8 mouse cellular contexts compared by ENCODE assay signal in the genomic region with DNA sequence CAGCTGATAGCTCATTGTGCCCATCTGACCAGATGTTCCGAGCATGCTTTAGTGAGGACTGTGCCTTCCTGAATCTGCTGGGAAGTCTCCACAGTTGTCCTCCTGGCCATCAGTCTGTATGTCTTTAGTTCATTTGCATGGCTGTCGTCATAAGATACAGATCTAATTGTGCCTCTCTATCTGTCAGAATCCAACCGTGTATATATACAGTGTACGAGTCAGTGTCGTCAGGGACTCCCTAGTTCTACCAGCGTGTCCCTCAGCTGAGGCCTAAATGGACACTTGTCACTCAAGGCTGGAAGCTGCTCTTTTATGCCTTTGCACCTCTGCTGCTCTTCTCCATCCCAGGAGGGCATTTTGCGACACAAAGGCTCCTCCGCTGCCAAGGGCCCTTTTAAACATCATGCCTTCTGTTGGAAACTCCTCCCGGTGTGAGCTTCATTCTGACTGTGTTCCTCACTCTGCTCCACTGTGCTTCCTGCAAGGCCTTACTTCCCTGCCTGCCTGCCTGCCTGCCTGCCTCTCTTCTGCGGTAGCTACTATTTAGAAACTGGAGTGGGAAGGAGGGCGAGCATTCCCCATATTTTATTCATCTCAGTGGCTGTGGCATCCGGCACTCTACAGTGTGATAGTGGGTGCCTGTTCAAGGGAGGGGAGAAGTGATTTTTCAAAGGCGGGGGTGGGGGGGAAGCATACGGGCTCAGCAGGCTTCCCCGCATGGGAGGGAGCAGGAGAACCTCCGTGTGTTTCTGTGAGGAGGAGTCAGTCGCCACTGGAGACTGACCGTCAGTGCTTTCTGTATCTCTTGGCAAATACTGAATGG. TPM values are rescaled to one million over a fixed set of nuclear protein-coding genes. Genes with fewer than 3 reads are reported as not detected.
DNase-seq lines count a peak whose midpoint lies in the region; ATAC-seq and TF ChIP-seq lines count a peak whose summit lies in the region.

No protein-coding gene starts in this region.

- no peak overlapping the region for H3K9ac ChIP-seq in lung, embryonic 15.5 days
- H3K9ac ChIP-seq in hindbrain, postnatal 0 days (replicated peaks; ENCODE audit: low read length): 0 out of 2 replicates have a peak overlapping the region, but pooled peaks have one; percentile 21
- no peak overlapping the region for H3K9ac ChIP-seq in stomach, embryonic 14.5 days (replicated peaks; ENCODE audit: low read depth, low read length)

- WGBS in lung, embryonic 15.5 days: 21% methylated on average over 18 of the region's 18 CpGs
- WGBS in hindbrain, postnatal 0 days: 10% methylated on average over 18 of the region's 18 CpGs
- 32% methylated on average over 18 of the region's 18 CpGs for WGBS in stomach, embryonic 14.5 days

- H3K36me3 ChIP-seq in lung, embryonic 15.5 days: no peaks in the 10 kb centered on the region
- no peaks in the 10 kb centered on the region for H3K36me3 ChIP-seq in hindbrain, postnatal 0 days (ENCODE audit: insufficient read depth, low read length)
- no peaks in the 10 kb centered on the region for H3K36me3 ChIP-seq in stomach, embryonic 14.5 days (ENCODE audit: control insufficient read depth, insufficient read depth, low read length)

- intact Hi-C loops in gastrocnemius, adult 2 months (cut with DNase I): no loop called here

- no peak for DNase-seq in frontal cortex, postnatal 10 days (ENCODE audit: low spot score in 2 of 2)
- DNase-seq in lung, adult 18-20 months: no peak
- peak; percentile 39 for DNase-seq in hindbrain, postnatal 0 days (ENCODE audit: low spot score)
- DNase-seq in gastrocnemius, adult 2 months: no peak

- H3K9me3 ChIP-seq in lung, embryonic 15.5 days: no peaks in the 10 kb centered on the region
- H3K9me3 ChIP-seq in hindbrain, postnatal 0 days (ENCODE audit: low read length): no peaks in the 10 kb centered on the region
- no peaks in the 10 kb centered on the region for H3K9me3 ChIP-seq in stomach, embryonic 14.5 days (ENCODE audit: control insufficient read depth, low read depth, low read length)

- H3K27me3 ChIP-seq in lung, embryonic 15.5 days: no peaks in the 10 kb centered on the region
- H3K27me3 ChIP-seq in hindbrain, postnatal 0 days (ENCODE audit: insufficient read depth, low read length): no peaks in the 10 kb centered on the region
- no peaks in the 10 kb centered on the region for H3K27me3 ChIP-seq in stomach, embryonic 14.5 days (ENCODE audit: control insufficient read depth, insufficient read depth, low read length)

- no peak for TF ChIP-seq CTCF in hindbrain, postnatal 0 days (IDR thresholded peaks at IDR 0.05; ENCODE audit: low read depth)
- TF ChIP-seq CTCF in gastrocnemius, adult 2 months (IDR thresholded peaks at IDR 0.05): no peak

- no peak overlapping the region for H3K27ac ChIP-seq in lung, embryonic 15.5 days
- H3K27ac ChIP-seq in hindbrain, postnatal 0 days: peak overlapping the region; percentile 74
- no peak overlapping the region for H3K27ac ChIP-seq in stomach, embryonic 14.5 days (ENCODE audit: low read length)
- no peak overlapping the region for H3K27ac ChIP-seq in gastrocnemius, adult 2 months

- peak overlapping the region; percentile 51 for H3K4me2 ChIP-seq in lung, embryonic 15.5 days
- peak overlapping the region; percentile 44 for H3K4me2 ChIP-seq in hindbrain, postnatal 0 days (ENCODE audit: low read depth, low read length)
- peak overlapping the region; percentile 27; the same call in 1 of the 2 replicates for H3K4me2 ChIP-seq in stomach, embryonic 14.5 days (replicated peaks; ENCODE audit: low read depth, low read length)

- peaks cover 11% of the 10 kb centered on the region; the same call in 1 of the 2 replicates for H3K4me1 ChIP-seq in lung, embryonic 15.5 days
- H3K4me1 ChIP-seq in hindbrain, postnatal 0 days (ENCODE audit: insufficient read depth, low read length): peaks cover 15% of the 10 kb centered on the region
- H3K4me1 ChIP-seq in stomach, embryonic 14.5 days (ENCODE audit: control insufficient read depth, insufficient read depth, low read length): peaks cover 11% of the 10 kb centered on the region

- ATAC-seq in frontal cortex, adult (ENCODE audit: low TSS enrichment): peak; percentile 87
- ATAC-seq in lung, embryonic 15.5 days (ENCODE audit: borderline replicate concordance, extremely low read depth, low FRiP score, low TSS enrichment): peak; percentile 40; the same call in 1 of the 2 replicates
- ATAC-seq in hindbrain, postnatal 0 days: peak; percentile 72
- no peak for ATAC-seq in stomach, embryonic 14.5 days (ENCODE audit: insufficient number of reproducible peaks, insufficient read depth, low FRiP score, low read depth)
- no peak for ATAC-seq in inflammation-experienced regulatory T-cells, adult 6 months

- peak overlapping the region; percentile 20; the same call in 1 of the 2 replicates for H3K4me3 ChIP-seq in lung, embryonic 15.5 days
- peak overlapping the region; percentile 13; the same call in 1 of the 2 replicates for H3K4me3 ChIP-seq in hindbrain, postnatal 0 days (ENCODE audit: low read length)
- no peak overlapping the region for H3K4me3 ChIP-seq in stomach, embryonic 14.5 days (ENCODE audit: low read depth, low read length)
- H3K4me3 ChIP-seq in gastrocnemius, adult 2 months: no peak overlapping the region

RNA-seq across cellular contexts. Expression of a gene that starts 29.6 kb away (rescaled TPM):
- polyA plus RNA-seq in lung, embryonic 15.5 days (2015; fragmentation: Nextera tagmentation; extraction: Ambion mirVana): 1.9 and 2.4 TPM in 2 replicates
- 59.5 and 60.3 TPM in 2 replicates for total RNA-seq in hindbrain, postnatal 0 days (2014; rRNA removed)
- polyA plus RNA-seq in hindbrain, postnatal 0 days (2015; fragmentation: Nextera tagmentation; extraction: Ambion mirVana): 14.5 and 15.0 TPM in 2 replicates
- polyA plus RNA-seq in stomach, embryonic 14.5 days (2014; fragmentation: Nextera tagmentation; extraction: Ambion mirVana): 2.4 and 2.5 TPM in 2 replicates
- polyA plus RNA-seq in inflammation-experienced regulatory T-cells, adult 6 months (2017; shearing (Covaris generic)): 10 to 100 TPM; 11.1 to 18.2 (median 16.1) TPM
- not detected for total RNA-seq in gastrocnemius, adult 2 months (2021)

Comparison
In these comparisons a context has a peak if more than half of its experiments do, and no peak if none do; other contexts are left out.
1. ATAC-seq: peak in frontal cortex, adult (single experiment), lung, embryonic 15.5 days (single experiment) and hindbrain, postnatal 0 days (single experiment); none in stomach, embryonic 14.5 days (single experiment) and inflammation-experienced regulatory T-cells, adult 6 months (single experiment).
2. H3K4me3 ChIP-seq: peak in lung, embryonic 15.5 days (single experiment) and hindbrain, postnatal 0 days (single experiment); none in stomach, embryonic 14.5 days (single experiment) and gastrocnemius, adult 2 months (single experiment).
3. Peak in every context shown above with its lines, with median percentiles within 50 percentile points of each other: H3K4me2 ChIP-seq.